Mouse (Mus musculus) stomach, postnatal 0 days (tissue): ENCODE measurements at regions not wholly inside any gene's neighbourhood (a gene's known extent, or its start where the extent isn't known, plus 50 kb on each side); places are given as distances from the start of the nearest gene placed in this dataset.

Experiments
- ATAC-seq: fragments of 200-750 bp; cut with Nextera tagmentation; 2 replicates; pipeline ENCODE4 v1.8.0; 2017; ENCODE audit not compliant: low FRiP score, low TSS enrichment
- DNase-seq: peaks from one replicate; pipeline ENCODE4 v3.0.0-alpha.2; 2016; ENCODE audit warnings: low spot score
- H3K27ac ChIP-seq: fragments of 300-500 bp; sonication (generic); replicated peaks from 2 replicates; pipeline ENCODE4 v1.5.1; 2014; ENCODE audit warnings: mild to moderate bottlenecking, control low read depth
- H3K27me3 ChIP-seq: fragments of 300-500 bp; sonication (generic); 2 replicates; pipeline ENCODE4 v1.6.1; 2014; ENCODE audit warnings: low read length; ENCODE audit not compliant: control insufficient read depth, insufficient read depth
- H3K36me3 ChIP-seq: fragments of 300-500 bp; sonication (generic); 2 replicates; pipeline ENCODE4 v1.6.1; 2014; ENCODE audit warnings: low read length, mixed read lengths; ENCODE audit not compliant: control insufficient read depth, insufficient read depth
- H3K4me1 ChIP-seq: fragments of 300-500 bp; sonication (generic); replicated peaks from 2 replicates; pipeline ENCODE4 v1.6.1; 2014; ENCODE audit warnings: antibody characterized with exemption; ENCODE audit not compliant: control insufficient read depth, insufficient read depth
- H3K4me2 ChIP-seq: fragments of 300-500 bp; sonication (generic); replicated peaks from 2 replicates; pipeline ENCODE4 v1.6.1; 2014; ENCODE audit warnings: low read depth, mild to moderate bottlenecking, control low read depth, moderate library complexity
- H3K4me3 ChIP-seq: fragments of 300-500 bp; sonication (generic); 2 replicates; pipeline ENCODE4 v1.5.1; 2014; ENCODE audit warnings: low read depth, low read length, control low read depth
- H3K9ac ChIP-seq: fragments of 300-500 bp; sonication (generic); 2 replicates; pipeline ENCODE4 v1.6.1; 2014; ENCODE audit warnings: mild to moderate bottlenecking, low read length, control low read depth, mixed read lengths
- H3K9me3 ChIP-seq: fragments of 300-500 bp; sonication (generic); 2 replicates; pipeline ENCODE4 v1.6.1; 2016; ENCODE audit warnings: low read length; ENCODE audit not compliant: control insufficient read depth
- CTCF ChIP-seq: IDR thresholded peaks from 2 replicates; pipeline ENCODE4 v1.5.1; 2016; ENCODE audit warnings: antibody characterized with exemption, low read depth, mild to moderate bottlenecking, moderate library complexity
- EP300 ChIP-seq: optimal IDR thresholded peaks from 2 replicates; pipeline ENCODE3; 2016; ENCODE audit warnings: antibody characterized with exemption
- WGBS: fragments of 180-500 bp; shearing (Covaris S2); extraction: QIAGEN DNeasy Blood & Tissue Kit; methylation state at CpG from one replicate; pipeline ENCODE4 v1.1.7; 2014; 5-methylcytosine and 5-hydroxymethylcytosine counted together

DNA sequence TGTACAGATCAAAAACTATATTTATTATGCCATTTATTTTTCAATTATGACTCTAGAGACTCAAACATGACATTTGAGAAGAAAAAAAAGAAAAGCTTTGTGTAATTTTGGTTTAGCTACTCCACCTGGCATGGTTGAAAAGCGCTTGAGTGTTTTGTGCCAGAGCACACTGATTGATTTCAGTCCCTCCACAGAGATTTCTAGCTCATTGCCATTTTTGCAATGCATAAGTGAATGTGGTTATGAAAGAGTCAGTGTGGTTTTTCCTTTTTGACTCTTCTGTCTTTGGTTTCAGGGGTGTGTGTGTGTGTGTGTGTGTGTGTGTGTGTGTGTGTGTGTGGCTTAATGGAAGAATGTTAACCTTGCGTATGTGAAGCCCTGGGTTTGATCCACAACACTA lies 113.6 kb upstream of the Tmc3 start:
- Histone ChIP-seq H3K27me3 (no peaks in the 10 kb centered on the region), H3K9me3 (no peaks in the 10 kb centered on the region), H3K36me3 (no peaks in the 10 kb centered on the region), H3K4me1 (no peaks in the 10 kb centered on the region), H3K4me2 (no peak overlapping the region), H3K27ac (no peak overlapping the region), H3K4me3 (no peak overlapping the region), H3K9ac (no peak overlapping the region)
- TF ChIP-seq CTCF (no peak), EP300 (no peak)
- DNase-seq (no peak), ATAC-seq (no peak)
- 58% methylated on average over 2 of the region's 2 CpGs for WGBS

DNA sequence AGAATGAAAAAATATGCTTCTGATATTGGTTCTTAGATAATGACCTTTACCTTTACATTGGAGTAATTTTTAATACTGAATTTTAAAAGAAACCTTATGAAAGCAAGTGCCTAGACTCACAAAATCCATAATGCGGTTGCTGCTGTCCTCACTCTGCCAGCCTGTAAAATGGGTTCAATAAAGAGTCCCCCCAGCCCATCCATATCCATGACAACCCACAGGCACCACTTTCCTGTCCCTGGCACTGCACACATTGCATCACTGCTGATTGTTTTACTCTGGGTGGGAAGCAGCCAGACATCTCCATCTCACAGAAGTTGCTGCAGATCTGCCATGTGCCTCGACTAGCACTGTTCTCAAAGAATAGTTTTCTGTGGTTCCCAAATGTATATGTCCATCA lies 110.3 kb upstream of the Tmc3 start:
- H3K36me3 ChIP-seq = no peaks in the 10 kb centered on the region
- H3K4me1 ChIP-seq = no peaks in the 10 kb centered on the region
- WGBS = 72% methylated on average over 2 of the region's 2 CpGs
- H3K27ac ChIP-seq = no peak overlapping the region
- H3K9ac ChIP-seq = no peak overlapping the region
- H3K9me3 ChIP-seq = no peaks in the 10 kb centered on the region
- DNase-seq (no peak), ATAC-seq (no peak)
- no peak overlapping the region for H3K4me2 ChIP-seq
- H3K27me3 ChIP-seq = no peaks in the 10 kb centered on the region
- TF ChIP-seq CTCF (no peak), EP300 (no peak)
- no peak overlapping the region for H3K4me3 ChIP-seq

DNA sequence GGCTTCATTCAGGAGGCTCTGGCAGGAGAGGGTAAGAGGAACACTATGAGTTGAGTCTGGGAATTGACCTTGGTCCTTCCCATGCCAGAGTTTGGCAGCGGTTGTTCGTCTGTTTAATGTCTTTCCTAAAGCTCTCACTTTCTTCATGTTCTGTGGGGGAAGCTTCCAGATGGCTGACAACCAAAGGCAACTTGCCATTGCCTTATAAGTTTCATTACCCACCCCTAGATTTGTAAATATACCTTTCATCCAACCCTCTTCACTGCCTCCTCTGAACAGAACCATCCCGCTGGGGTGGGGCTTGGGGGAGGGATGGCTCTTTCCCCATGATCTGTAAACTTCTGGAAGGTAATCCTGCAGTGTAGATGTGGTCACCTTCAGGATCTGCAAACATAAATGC lies 109.7 kb upstream of the Tmc3 start:
- ATAC-seq = no peak
- H3K27ac ChIP-seq = no peak overlapping the region; the same call in 1 of the 2 replicates

DNA sequence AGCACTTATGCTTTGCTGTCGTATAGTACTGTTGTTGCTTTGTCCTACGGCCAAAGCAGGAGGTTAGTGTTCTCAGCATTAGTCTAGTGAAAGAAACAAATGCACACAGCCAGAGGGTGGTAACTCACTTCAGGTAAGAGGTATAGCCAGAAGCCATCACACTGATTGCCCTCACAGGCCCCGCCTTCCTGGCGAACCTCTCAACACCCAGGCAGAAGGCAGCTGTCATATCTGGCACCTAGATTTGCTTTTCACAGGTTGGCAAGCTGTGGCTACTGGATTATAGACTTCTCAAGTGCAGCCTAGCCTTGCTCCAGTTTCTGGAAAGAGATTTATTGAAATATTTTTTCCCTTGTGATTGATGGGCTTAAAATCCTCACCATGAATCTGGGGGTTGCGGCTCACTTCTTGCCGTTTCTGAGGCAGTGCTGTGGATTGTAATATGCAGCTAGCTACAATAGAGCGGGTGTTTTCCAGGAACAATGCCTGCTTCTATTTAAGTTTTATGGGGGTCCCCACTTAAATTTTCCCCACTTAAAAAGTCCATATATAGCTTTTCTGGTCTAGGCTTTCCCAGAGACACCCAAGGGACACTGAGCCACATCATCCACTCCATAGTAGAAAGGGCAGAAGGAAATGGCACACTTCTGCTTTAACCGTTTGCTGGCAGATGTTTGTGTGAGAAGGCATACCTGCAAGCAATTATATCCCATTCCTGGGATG lies 109.1 kb upstream of the Tmc3 start:
- no peaks in the 10 kb centered on the region for H3K36me3 ChIP-seq

More for the DNA sequence above, 109.7 kb upstream of the Tmc3 start:
- Histone ChIP-seq H3K4me2 (no peak overlapping the region), H3K36me3 (no peaks in the 10 kb centered on the region), H3K9ac (no peak overlapping the region), H3K4me1 (no peaks in the 10 kb centered on the region), H3K9me3 (no peaks in the 10 kb centered on the region), H3K4me3 (no peak overlapping the region), H3K27me3 (no peaks in the 10 kb centered on the region)
- no peak for TF ChIP-seq EP300
- WGBS = 42% methylated on average over 3 of the region's 3 CpGs
- DNase-seq = no peak

DNA sequence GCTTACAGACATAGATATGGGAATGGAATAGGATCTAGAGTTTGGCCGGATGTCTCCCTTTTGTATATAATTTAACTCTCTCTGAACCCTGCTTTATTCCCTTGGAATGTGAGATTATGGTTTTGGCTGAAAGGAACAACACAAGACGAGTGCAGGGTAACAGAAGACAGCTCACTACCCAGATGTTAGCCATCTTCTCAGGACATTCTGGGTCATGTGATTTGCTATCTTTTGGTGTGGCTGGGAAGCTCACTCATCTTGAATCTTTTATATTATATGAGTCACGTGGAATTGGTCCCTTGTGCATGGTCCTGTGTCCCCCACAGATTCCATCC lies 108.6 kb upstream of the Tmc3 start:
- Histone ChIP-seq H3K27me3 (no peaks in the 10 kb centered on the region), H3K9me3 (no peaks in the 10 kb centered on the region), H3K4me2 (no peak overlapping the region), H3K4me1 (no peaks in the 10 kb centered on the region), H3K9ac (no peak overlapping the region), H3K27ac (no peak overlapping the region), H3K36me3 (no peaks in the 10 kb centered on the region), H3K4me3 (no peak overlapping the region)
- no peak for TF ChIP-seq EP300
- no peak for TF ChIP-seq CTCF
- no peak for ATAC-seq
- WGBS = 41% methylated on average over 3 of the region's 3 CpGs
- DNase-seq = no peak

More for the DNA sequence above, 109.1 kb upstream of the Tmc3 start:
- no peak overlapping the region for H3K9ac ChIP-seq
- WGBS = 46% methylated on average over 8 of the region's 8 CpGs
- no peak overlapping the region; the same call in 1 of the 2 replicates for H3K27ac ChIP-seq
- no peaks in the 10 kb centered on the region for H3K4me1 ChIP-seq
- DNase-seq (no peak), ATAC-seq (no peak)
- no peak overlapping the region for H3K4me2 ChIP-seq
- no peak overlapping the region for H3K4me3 ChIP-seq
- no peak for TF ChIP-seq CTCF
- no peak for TF ChIP-seq EP300
- no peaks in the 10 kb centered on the region for H3K9me3 ChIP-seq
- H3K27me3 ChIP-seq = no peaks in the 10 kb centered on the region

DNA sequence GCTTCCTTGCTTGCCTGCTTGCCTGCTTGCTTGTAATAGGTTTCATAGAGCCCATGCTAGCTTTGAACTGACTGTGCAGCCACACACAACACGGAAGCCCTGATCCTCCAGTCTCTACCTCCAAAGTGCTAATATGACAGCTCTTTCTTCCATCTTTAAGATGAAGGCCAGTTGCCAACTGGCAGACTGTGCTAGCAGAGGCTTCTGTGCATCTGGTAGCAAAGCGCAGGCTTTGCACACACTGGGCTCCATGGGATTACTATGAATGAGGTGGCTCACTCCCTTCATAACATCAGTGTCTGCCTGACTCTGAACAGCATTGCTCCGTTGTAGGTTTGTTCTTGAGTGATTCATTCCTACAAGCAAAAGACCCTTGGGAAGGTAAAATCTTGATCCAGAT lies 107.9 kb upstream of the Tmc3 start:
- no peaks in the 10 kb centered on the region for H3K4me1 ChIP-seq
- no peak overlapping the region for H3K9ac ChIP-seq
- H3K4me3 ChIP-seq = no peak overlapping the region
- no peak for ATAC-seq
- no peaks in the 10 kb centered on the region for H3K9me3 ChIP-seq
- H3K4me2 ChIP-seq = no peak overlapping the region
- no peak for DNase-seq
- TF ChIP-seq EP300 = no peak
- TF ChIP-seq CTCF = no peak
- H3K27ac ChIP-seq = no peak overlapping the region
- H3K27me3 ChIP-seq = no peaks in the 10 kb centered on the region
- 59% methylated on average over 3 of the region's 3 CpGs for WGBS
- H3K36me3 ChIP-seq = no peaks in the 10 kb centered on the region
